8 mouse cellular contexts compared by ENCODE assay signal in the genomic region with DNA sequence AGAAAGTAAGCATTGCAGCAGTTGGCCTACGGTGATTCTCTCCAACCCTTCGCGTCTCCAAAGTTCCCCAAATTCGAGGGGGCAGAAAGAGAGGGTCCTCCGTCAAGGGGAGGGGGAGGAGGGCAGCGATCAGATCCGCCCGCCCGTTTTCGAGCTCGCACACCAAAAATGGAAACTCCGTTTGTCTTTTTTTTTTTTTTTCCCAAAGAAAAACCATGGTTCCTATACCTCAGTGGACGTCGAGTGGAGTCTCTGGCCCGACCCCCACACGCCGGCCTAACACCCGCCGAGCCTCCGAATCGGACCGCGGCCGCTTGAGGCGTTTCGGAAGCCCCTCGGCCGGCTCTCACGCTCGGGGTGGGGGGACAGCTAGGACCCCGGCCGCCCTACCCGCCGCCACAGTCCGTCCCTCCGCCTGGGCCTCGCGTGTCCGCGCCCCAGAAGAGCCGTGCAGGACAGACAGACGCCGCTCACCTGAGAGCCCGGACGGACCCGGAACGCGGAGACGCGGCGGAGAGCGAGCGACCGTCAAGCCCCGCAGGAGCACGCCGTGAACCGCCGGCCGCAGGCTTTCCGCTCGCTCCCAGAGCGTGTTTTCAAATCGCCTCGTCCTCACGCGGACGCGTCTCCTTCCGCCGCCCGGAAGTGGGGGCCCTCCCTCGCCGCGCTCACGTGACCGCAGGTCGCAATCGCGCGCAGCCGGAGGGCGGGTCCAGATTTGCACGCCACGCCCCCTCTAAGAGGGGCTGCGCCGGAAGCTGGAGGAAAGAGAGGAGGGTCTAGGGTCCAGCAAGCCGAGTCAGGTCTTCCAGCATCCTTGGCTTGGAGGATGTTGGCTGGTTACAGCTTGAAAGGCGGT. TPM values are rescaled to one million over a fixed set of nuclear protein-coding genes. Genes with fewer than 3 reads are reported as not detected.
DNase-seq lines count a peak whose midpoint lies in the region; ATAC-seq lines count a peak whose summit lies in the region.

Gene Tex10 (minus strand): TSS at position 668 of the 859 bp plus-strand sequence.

- no peaks in the 10 kb centered on the region for H3K27me3 ChIP-seq in hindbrain, embryonic 14.5 days (ENCODE audit: control insufficient read depth, insufficient read depth, low read length)

- WGBS in hindbrain, embryonic 14.5 days: 1% methylated on average over 89 of the region's 89 CpGs

- peak within 1 kb of the TSS; percentile 89 for H3K4me3 ChIP-seq in hindbrain, embryonic 14.5 days (replicated peaks; ENCODE audit: low read length)

- DNase-seq in R1 (ENCODE audit: low read depth, low spot score): peak; percentile 92
- DNase-seq in cerebellum, postnatal 25 days: peak; percentile 86 to 92
- DNase-seq in frontal cortex, postnatal 25 days (ENCODE audit: low spot score in 2 of 2): peak; percentile 68 to 81
- peak; percentile 92 for DNase-seq in hindbrain, embryonic 14.5 days (ENCODE audit: low spot score)
- peak; percentile 87 to 89 for DNase-seq in layer of hippocampus, postnatal 36 days
- DNase-seq in lung, postnatal 36 days: peak; percentile 92
- DNase-seq in retina, postnatal 1 day: peak; percentile 95
- DNase-seq in urinary bladder, adult 18-20 months (ENCODE audit: low spot score in 2 of 2): peak; percentile 86 to 88

- peak within 1 kb of the TSS; percentile 96 for H3K4me2 ChIP-seq in hindbrain, embryonic 14.5 days (replicated peaks)

- peak; percentile 97 for ATAC-seq in hindbrain, embryonic 14.5 days (ENCODE audit: low FRiP score)

- peaks cover 8% of the 10 kb centered on the region for H3K36me3 ChIP-seq in hindbrain, embryonic 14.5 days (replicated peaks; ENCODE audit: control insufficient read depth, insufficient read depth)

- H3K9me3 ChIP-seq in hindbrain, embryonic 14.5 days (ENCODE audit: control insufficient read depth, low read length): 0 out of 2 replicates have a peak, but pooled peaks cover 1% of the 10 kb centered on the region

- peak within 1 kb of the TSS; percentile 65 for H3K27ac ChIP-seq in hindbrain, embryonic 14.5 days

- H3K4me1 ChIP-seq in hindbrain, embryonic 14.5 days (replicated peaks; ENCODE audit: control insufficient read depth, insufficient read depth, low read length): peaks cover 19% of the 10 kb centered on the region

- H3K9ac ChIP-seq in hindbrain, embryonic 14.5 days: peak within 1 kb of the TSS; percentile 87

RNA-seq across cellular contexts. Expression of gene Tex10, which starts in this region (rescaled TPM):
- 44.5 and 49.2 TPM in 2 replicates for polyA plus RNA-seq in hindbrain, embryonic 14.5 days (2014; fragmentation: Nextera tagmentation; extraction: Ambion mirVana)
- 10 to 100 TPM; 28.0 to 29.2 TPM for total RNA-seq in layer of hippocampus, postnatal 36 days (2021)

Comparison
In these comparisons a context has a peak if more than half of its experiments do, and no peak if none do; other contexts are left out.
1. Peak in every context shown above with its lines: DNase-seq, ATAC-seq, H3K4me3 ChIP-seq and H3K27ac ChIP-seq.